Comparison of ENCODE assay signal across 8 mouse cellular contexts in genomic region chr5:32322146-32322811, GRCm38 (mm10).
DNase-seq lines count a peak whose midpoint lies in the region; ATAC-seq lines count a peak whose summit lies in the region.

No protein-coding gene starts in this region.

- 42% methylated on average over 7 of the region's 7 CpGs for WGBS in intestine, embryonic 16.5 days
- WGBS in limb, embryonic 13.5 days: 38% methylated on average over 7 of the region's 7 CpGs
- 50% methylated on average over 7 of the region's 7 CpGs for WGBS in neural tube, embryonic 15.5 days

- H3K4me1 ChIP-seq in intestine, embryonic 16.5 days (ENCODE audit: control insufficient read depth, insufficient read depth, low read length): no peaks in the 10 kb centered on the region
- 0 out of 2 replicates have a peak, but pooled peaks cover 6% of the 10 kb centered on the region for H3K4me1 ChIP-seq in limb, embryonic 13.5 days
- 0 out of 2 replicates have a peak, but pooled peaks cover 4% of the 10 kb centered on the region for H3K4me1 ChIP-seq in neural tube, embryonic 15.5 days

- H3K36me3 ChIP-seq in intestine, embryonic 16.5 days (ENCODE audit: control insufficient read depth, insufficient read depth, low read length): no peaks in the 10 kb centered on the region
- no peaks in the 10 kb centered on the region for H3K36me3 ChIP-seq in limb, embryonic 13.5 days
- H3K36me3 ChIP-seq in neural tube, embryonic 15.5 days: no peaks in the 10 kb centered on the region

- DNase-seq in 3134 (ENCODE audit: extremely low read depth, insufficient read length, low spot score): peak; percentile 34
- DNase-seq in CD4-positive helper T cell, adult 2 months (ENCODE audit: low read depth, low spot score): peak; percentile 20
- peak; percentile 71 for DNase-seq in cerebellum, adult 11 months
- peak; percentile 55 to 75 for DNase-seq in frontal cortex, postnatal 36 days (ENCODE audit: low spot score in 2 of 2)
- DNase-seq in urinary bladder, postnatal 25 days (ENCODE audit: low spot score): no peak

- H3K4me2 ChIP-seq in intestine, embryonic 16.5 days (ENCODE audit: low read depth, low read length): no peak overlapping the region
- H3K4me2 ChIP-seq in limb, embryonic 13.5 days (replicated peaks): peak overlapping the region; percentile 42
- H3K4me2 ChIP-seq in neural tube, embryonic 15.5 days: no peak overlapping the region

- no peak overlapping the region for H3K9ac ChIP-seq in intestine, embryonic 16.5 days (ENCODE audit: low read depth, low read length)
- no peak overlapping the region for H3K9ac ChIP-seq in limb, embryonic 13.5 days
- no peak overlapping the region for H3K9ac ChIP-seq in neural tube, embryonic 15.5 days (replicated peaks)

- peak; percentile 59 for ATAC-seq in intestine, embryonic 16.5 days
- peak; percentile 51; the same call in 1 of the 2 replicates for ATAC-seq in limb, embryonic 13.5 days (ENCODE audit: low FRiP score, low read depth)
- ATAC-seq in neural tube, embryonic 15.5 days (ENCODE audit: low FRiP score): peak; percentile 41; the same call in 1 of the 2 replicates

- no peaks in the 10 kb centered on the region for H3K27me3 ChIP-seq in intestine, embryonic 16.5 days (replicated peaks; ENCODE audit: control insufficient read depth, insufficient read depth, low read length)
- no peaks in the 10 kb centered on the region for H3K27me3 ChIP-seq in limb, embryonic 13.5 days
- H3K27me3 ChIP-seq in neural tube, embryonic 15.5 days (replicated peaks): no peaks in the 10 kb centered on the region

- no peaks in the 10 kb centered on the region for H3K9me3 ChIP-seq in intestine, embryonic 16.5 days (ENCODE audit: control insufficient read depth, low read length)
- H3K9me3 ChIP-seq in limb, embryonic 13.5 days: no peaks in the 10 kb centered on the region
- no peaks in the 10 kb centered on the region for H3K9me3 ChIP-seq in neural tube, embryonic 15.5 days (replicated peaks)

- no peak overlapping the region for H3K4me3 ChIP-seq in intestine, embryonic 16.5 days (ENCODE audit: low read length)
- no peak overlapping the region for H3K4me3 ChIP-seq in limb, embryonic 13.5 days
- no peak overlapping the region for H3K4me3 ChIP-seq in neural tube, embryonic 15.5 days (replicated peaks)

- H3K27ac ChIP-seq in intestine, embryonic 16.5 days (ENCODE audit: low read length): no peak overlapping the region
- H3K27ac ChIP-seq in limb, embryonic 13.5 days: no peak overlapping the region
- no peak overlapping the region for H3K27ac ChIP-seq in neural tube, embryonic 15.5 days (replicated peaks)
